Mouse (Mus musculus): ENCODE results near the gene Cep78. TPM values are rescaled to one million over a fixed set of nuclear protein-coding genes. Genes with fewer than 3 reads are reported as not detected.

Cep78 gene
- polyA plus RNA-seq, 1 experiment from 2014 or later = 68.7 TPM

DNA sequence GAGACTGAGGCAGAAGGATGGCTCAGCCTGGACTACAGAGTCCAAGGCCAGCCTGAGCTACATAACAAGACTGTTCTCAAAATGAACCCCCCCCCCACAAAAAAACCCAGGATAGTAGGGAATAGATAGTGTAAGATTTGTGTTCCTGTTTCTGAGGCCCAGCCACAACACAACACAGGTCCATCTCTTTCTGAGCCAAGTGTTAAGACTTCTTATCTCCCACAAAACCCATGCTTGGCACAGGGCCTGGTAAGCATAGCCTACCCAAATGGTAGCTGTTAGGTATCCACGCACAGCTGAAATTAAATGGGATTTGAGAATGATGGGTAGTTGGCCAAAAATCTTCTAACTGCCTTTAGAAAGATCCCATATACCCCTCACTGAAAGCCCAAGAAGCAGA is 74.3 kb downstream of the Cep78 start:
- no peak overlapping the region for H3K27ac ChIP-seq (ENCODE audit: low read depth, low read length)
- DNase-seq (ENCODE audit: low spot score) (no peak), ATAC-seq (replicated peaks; ENCODE audit: low FRiP score) (no peak)
- no peaks in the 10 kb centered on the region for H3K4me1 ChIP-seq (replicated peaks; ENCODE audit: control insufficient read depth, insufficient read depth, low read length)
- no peak overlapping the region for H3K9ac ChIP-seq (ENCODE audit: low read length)
- H3K27me3 ChIP-seq (ENCODE audit: control insufficient read depth, insufficient read depth, low read length) = no peaks in the 10 kb centered on the region
- no peak overlapping the region for H3K4me3 ChIP-seq (ENCODE audit: low read depth, low read length)
- 100% methylated on average over 1 of the region's 1 CpGs for WGBS
- no peaks in the 10 kb centered on the region for H3K9me3 ChIP-seq (ENCODE audit: control insufficient read depth, low read length)
- H3K36me3 ChIP-seq (ENCODE audit: control insufficient read depth, insufficient read depth, low read length) = peaks cover 11% of the 10 kb centered on the region; the same call in 1 of the 2 replicates
- no peak overlapping the region for H3K4me2 ChIP-seq (ENCODE audit: low read depth, low read length, severe bottlenecking)

DNA sequence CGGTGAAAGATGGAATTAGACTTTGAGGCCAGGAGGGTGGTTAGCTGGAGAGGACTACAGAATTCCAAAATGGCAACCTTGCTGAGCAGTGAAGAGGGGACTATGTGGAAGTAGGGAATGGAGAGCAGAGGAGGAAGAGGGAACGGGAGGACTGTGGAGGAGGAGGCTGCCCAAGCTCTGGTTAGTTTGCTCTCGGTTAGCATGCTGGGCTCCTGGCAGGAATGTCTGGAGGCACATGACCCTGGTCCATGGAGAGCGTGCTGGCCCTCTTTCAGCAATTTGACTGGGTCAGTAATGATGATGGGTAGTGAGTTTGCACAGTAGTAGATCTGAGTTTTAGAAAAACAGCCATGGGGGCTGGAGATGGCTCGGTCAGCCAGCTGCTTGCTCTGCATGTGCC is 76.8 kb downstream of the Cep78 start:
- Histone ChIP-seq H3K9ac (ENCODE audit: low read length) (no peak overlapping the region), H3K4me2 (ENCODE audit: low read depth, low read length, severe bottlenecking) (no peak overlapping the region), H3K4me1 (replicated peaks; ENCODE audit: control insufficient read depth, insufficient read depth, low read length) (peaks cover 4% of the 10 kb centered on the region; the same call in 1 of the 2 replicates), H3K9me3 (ENCODE audit: control insufficient read depth, low read length) (no peaks in the 10 kb centered on the region), H3K27me3 (ENCODE audit: control insufficient read depth, insufficient read depth, low read length) (no peaks in the 10 kb centered on the region), H3K36me3 (ENCODE audit: control insufficient read depth, insufficient read depth, low read length) (peaks cover 7% of the 10 kb centered on the region; the same call in 1 of the 2 replicates), H3K4me3 (ENCODE audit: low read depth, low read length) (no peak overlapping the region), H3K27ac (ENCODE audit: low read depth, low read length) (no peak overlapping the region)
- ATAC-seq (replicated peaks; ENCODE audit: low FRiP score) (no peak), DNase-seq (ENCODE audit: low spot score) (no peak)
- WGBS = 92% methylated on average over 5 of the region's 5 CpGs

Other genes with a start within 250 kb of the Cep78 start
- 137 and 142 TPM in 2 replicates for gene Psat1, start 37.7 kb downstream of the Cep78 start, polyA plus RNA-seq (2014; fragmentation: Nextera tagmentation; extraction: Ambion mirVana)
- gene Gnaq, start 147.8 kb upstream of the Cep78 start, polyA plus RNA-seq (2014; fragmentation: Nextera tagmentation; extraction: Ambion mirVana) = 19.7 and 21.4 TPM in 2 replicates

Measured in forebrain, embryonic 11.5 days (tissue).